Mouse (Mus musculus) heart, postnatal 0 days (tissue): Measurements from ENCODE around the gene Ociad1.

Experiments used
- CTCF ChIP-seq: IDR thresholded peaks from 2 replicates; pipeline ENCODE4 v1.5.1; 2016; ENCODE audit warnings: antibody characterized with exemption, control low read depth, low read depth
- EP300 ChIP-seq: IDR thresholded peaks from 2 replicates; pipeline ENCODE4 v1.6.1; 2016; ENCODE audit warnings: antibody characterized with exemption, low read depth

DNA sequence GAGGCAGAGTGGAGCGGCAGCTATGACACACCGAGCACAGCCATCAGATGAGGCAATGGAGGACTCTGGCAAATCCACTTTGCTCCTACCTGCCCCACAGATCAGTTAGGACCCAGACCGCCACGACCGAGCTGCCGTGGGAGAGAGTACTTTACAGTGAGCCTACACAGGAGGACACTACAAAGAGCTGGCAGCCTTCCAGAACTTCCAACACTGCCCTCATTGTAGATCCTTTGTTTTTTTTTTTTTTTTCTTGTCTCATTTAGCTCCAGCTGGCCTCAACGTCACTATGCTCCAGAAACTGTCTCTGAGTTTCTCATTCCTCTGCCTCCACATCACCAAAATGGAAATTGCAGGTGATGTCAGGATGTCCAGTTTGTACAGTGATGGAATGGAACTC lies 60.9 kb downstream of the Ociad1 start:
- TF ChIP-seq CTCF (no peak), EP300 (no peak)
